Mouse (Mus musculus): ENCODE measurements around the gene Gpr137c. TPM values are rescaled to one million over a fixed set of nuclear protein-coding genes. Genes with fewer than 3 reads are reported as not detected.

Gpr137c gene
- polyA plus RNA-seq, 1 experiment from 2014 or later = 3.1 TPM

DNA sequence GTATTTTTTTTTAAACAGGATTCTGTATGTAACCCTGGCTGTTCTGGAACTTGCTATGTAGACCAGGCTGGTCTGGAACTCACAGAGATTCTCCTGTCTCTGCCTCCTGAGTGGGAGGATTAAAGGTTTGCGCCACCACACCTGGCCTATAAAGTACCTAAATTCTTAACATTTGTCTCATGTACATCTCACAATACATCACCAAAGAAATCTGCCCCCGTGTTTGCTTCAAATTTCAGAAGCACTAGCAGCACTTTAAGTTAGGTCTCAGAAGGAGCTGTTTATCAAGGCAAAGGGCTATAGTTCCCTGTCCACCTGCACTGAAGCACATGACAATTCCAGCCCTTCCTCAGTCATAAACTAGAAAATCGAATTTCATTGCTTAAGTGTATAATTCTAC, 62.5 kb downstream of the Gpr137c start:
- TF ChIP-seq CTCF (IDR thresholded peaks at IDR 0.05) = no peak
- no peak for ATAC-seq
- in situ Hi-C loops (cut with MboI; ENCODE audit: low pct_unique_long_range_greater_than_20kb) = no loop called here
- ChIA-PET POLR2A (no interaction called here), CTCF (no interaction called here)
- no peak for DNase-seq (ENCODE audit: low read depth, low spot score)
- no peaks in the 10 kb centered on the region for H3K27me3 ChIP-seq

DNA sequence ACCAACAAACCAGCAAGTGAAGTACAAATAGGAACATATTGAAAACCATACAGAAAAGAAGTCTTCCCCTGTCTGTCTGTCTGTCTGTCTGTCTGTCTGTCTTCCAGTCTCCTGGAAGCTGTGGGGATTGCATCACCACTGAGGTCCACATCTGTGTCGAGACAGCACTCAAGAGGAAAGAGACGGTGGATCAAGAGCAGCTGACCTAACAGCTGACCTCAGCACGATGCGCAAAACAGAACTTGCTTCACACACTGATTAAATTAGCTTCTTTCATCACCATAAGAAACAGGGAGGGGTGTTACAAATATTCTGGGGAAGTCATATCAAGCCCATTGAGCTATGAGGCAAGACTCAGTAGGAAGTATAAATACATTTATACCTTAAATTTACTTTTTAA, 72.1 kb downstream of the Gpr137c start:
- ATAC-seq (no peak), DNase-seq (ENCODE audit: low read depth, low spot score) (no peak)
- CTCF ChIA-PET = no interaction called here
- no peaks in the 10 kb centered on the region for H3K27me3 ChIP-seq
- in situ Hi-C loops (cut with MboI; ENCODE audit: low pct_unique_long_range_greater_than_20kb) = no loop called here
- no peak for TF ChIP-seq CTCF (IDR thresholded peaks at IDR 0.05)
- POLR2A ChIA-PET = no interaction called here

DNA sequence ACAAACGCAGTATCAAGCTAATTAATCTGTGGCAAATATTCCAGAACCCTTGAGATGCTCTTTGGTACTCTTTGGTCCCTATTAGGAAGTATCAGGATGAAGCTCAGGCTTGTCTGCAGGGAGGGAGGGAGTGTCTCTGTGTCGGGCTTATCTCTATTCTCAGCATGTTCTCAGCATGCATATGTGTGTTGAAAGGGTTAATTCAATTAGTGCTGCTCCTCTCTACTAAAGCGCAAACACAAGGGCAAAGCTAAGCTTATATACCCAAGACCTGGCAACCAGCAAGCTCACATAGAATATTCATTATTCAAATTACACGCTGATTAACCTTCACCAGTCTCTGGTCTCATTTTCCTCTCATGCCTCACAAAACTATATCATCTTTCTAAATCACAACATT, 84.4 kb downstream of the Gpr137c start:
- in situ Hi-C loops (cut with MboI; ENCODE audit: low pct_unique_long_range_greater_than_20kb) = no loop called here
- ChIA-PET CTCF (interaction anchor here (2.4 kb wide), 1 partner anchor 9 kb away, joined by 7 read pairs; no protein-coding TSS in a partner anchor), POLR2A (no interaction called here)
- ATAC-seq = no peak
- H3K27me3 ChIP-seq = no peaks in the 10 kb centered on the region
- no peak for DNase-seq (ENCODE audit: low read depth, low spot score)
- no peak for TF ChIP-seq CTCF (IDR thresholded peaks at IDR 0.05)

GRCm38 (mm10) chr14:45304389-45304788, 84.9 kb downstream of the Gpr137c start:
- ChIA-PET CTCF (interaction anchor here (1.3 to 2.4 kb wide), 2 partner anchors 10 to 12 kb away, joined by 4 to 7 read pairs; no protein-coding TSS in a partner anchor), POLR2A (no interaction called here)
- no peaks in the 10 kb centered on the region for H3K27me3 ChIP-seq
- peak; percentile 22 for TF ChIP-seq CTCF (IDR thresholded peaks at IDR 0.05)
- DNase-seq (ENCODE audit: low read depth, low spot score) (no peak), ATAC-seq (no peak)
- in situ Hi-C loops (cut with MboI; ENCODE audit: low pct_unique_long_range_greater_than_20kb) = no loop called here

GRCm38 (mm10) chr14:45305852-45306251, 86.3 kb downstream of the Gpr137c start:
- in situ Hi-C loops (cut with MboI; ENCODE audit: low pct_unique_long_range_greater_than_20kb) = no loop called here
- DNase-seq (ENCODE audit: low read depth, low spot score) = no peak
- no peak for TF ChIP-seq CTCF (IDR thresholded peaks at IDR 0.05)
- CTCF ChIA-PET = interaction anchor here (1.3 kb wide), 1 partner anchor 10 kb away, joined by 4 read pairs; no protein-coding TSS in a partner anchor
- no peaks in the 10 kb centered on the region for H3K27me3 ChIP-seq
- no peak for ATAC-seq
- POLR2A ChIA-PET = interaction anchor here (0.6 to 0.7 kb wide), 2 partner anchors 25 to 153 kb away, joined by 3 read pairs; no protein-coding TSS in a partner anchor

- H3K27me3 ChIP-seq = no peaks in the 10 kb centered on the region
- DNase-seq (ENCODE audit: low read depth, low spot score) = no peak
- CTCF ChIA-PET = no interaction called here
- ATAC-seq = no peak
- POLR2A ChIA-PET = interaction anchor here (0.6 kb wide), 1 partner anchor 138 kb away, joined by 3 read pairs; no protein-coding TSS in a partner anchor
- in situ Hi-C loops (cut with MboI; ENCODE audit: low pct_unique_long_range_greater_than_20kb) = no loop called here
- TF ChIP-seq CTCF (IDR thresholded peaks at IDR 0.05) = no peak
These were observed 88.3 kb downstream of the Gpr137c start for GRCm38 (mm10) chr14:45307630-45308328.

DNA sequence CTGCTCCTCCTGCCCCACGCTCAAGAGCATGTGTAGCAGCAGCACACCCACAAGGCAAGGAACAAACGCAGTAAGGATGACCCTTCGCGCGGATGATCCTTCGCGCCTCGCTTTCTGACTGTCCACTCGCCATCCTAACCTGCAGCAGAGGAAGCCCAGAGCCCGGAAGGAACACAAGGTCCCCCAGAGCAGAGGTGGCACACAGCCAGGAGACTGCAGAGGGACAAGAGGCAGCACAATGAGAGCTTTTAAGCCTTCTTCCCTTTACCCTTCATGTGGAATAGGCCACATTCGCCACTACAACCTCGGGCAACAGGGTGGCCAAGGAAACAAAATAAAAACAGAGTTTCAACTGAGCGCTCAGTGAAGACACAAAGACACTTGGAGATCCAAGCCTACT, 90.1 kb downstream of the Gpr137c start:
- ChIA-PET POLR2A (no interaction called here), CTCF (interaction anchor here (0.9 kb wide), 1 partner anchor 8 kb away, joined by 3 read pairs; no protein-coding TSS in a partner anchor)
- DNase-seq (ENCODE audit: low read depth, low spot score) (no peak), ATAC-seq (no peak)
- TF ChIP-seq CTCF (IDR thresholded peaks at IDR 0.05) = no peak
- H3K27me3 ChIP-seq = no peaks in the 10 kb centered on the region
- in situ Hi-C loops (cut with MboI; ENCODE audit: low pct_unique_long_range_greater_than_20kb) = no loop called here

DNA sequence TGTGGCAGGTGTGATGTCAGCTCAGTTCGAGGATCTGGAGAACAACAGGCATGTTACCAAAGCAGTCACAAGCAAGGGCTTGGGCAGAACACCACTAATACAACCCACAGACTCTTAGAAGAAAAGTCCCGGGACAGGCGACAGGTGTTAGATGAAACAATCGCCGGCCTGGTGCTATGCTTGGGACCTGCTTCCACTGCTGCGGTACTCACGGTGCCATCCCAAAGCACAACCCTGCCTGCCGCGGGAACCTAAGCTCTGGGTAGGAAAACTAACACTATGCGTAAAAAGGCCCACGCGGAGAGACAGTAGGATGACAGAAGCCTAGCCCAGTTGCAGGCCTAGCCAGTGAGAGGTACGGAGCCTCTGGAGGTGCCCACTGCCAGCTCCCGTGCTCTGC, 90.6 kb downstream of the Gpr137c start:
- ATAC-seq (no peak), DNase-seq (ENCODE audit: low read depth, low spot score) (no peak)
- CTCF ChIA-PET = interaction anchor here (0.9 kb wide), 1 partner anchor 9 kb away, joined by 3 read pairs; no protein-coding TSS in a partner anchor
- POLR2A ChIA-PET = no interaction called here
- no peak for TF ChIP-seq CTCF (IDR thresholded peaks at IDR 0.05)
- in situ Hi-C loops (cut with MboI; ENCODE audit: low pct_unique_long_range_greater_than_20kb) = no loop called here
- H3K27me3 ChIP-seq = no peaks in the 10 kb centered on the region

GRCm38 (mm10) chr14:45316927-45317326, 97.4 kb downstream of the Gpr137c start:
- POLR2A ChIA-PET = no interaction called here
- no peak for TF ChIP-seq CTCF (IDR thresholded peaks at IDR 0.05)

DNA sequence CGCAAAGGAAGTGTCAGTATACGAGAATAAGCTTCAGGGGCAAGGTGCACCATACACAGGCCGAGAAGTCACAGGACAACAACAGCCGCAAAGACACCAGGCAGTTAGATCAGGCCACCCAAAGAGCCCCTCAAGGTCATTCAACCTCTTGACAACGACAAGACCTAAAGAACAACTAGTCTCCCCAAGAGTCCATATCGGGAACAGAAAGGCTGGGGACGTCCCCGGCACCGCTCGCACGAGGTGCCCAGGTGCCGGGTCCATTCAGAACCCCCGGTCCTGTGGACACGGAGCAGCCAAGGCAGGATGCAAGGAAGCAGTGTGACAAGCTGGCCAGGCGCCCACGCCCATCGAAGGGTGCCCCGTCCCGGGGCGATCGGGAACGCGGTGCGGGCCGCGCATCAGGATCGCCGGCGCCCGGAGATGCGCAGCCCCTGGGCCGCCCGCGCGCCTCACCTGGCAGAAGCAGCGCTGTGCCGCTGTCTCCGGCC, 98.4 kb downstream of the Gpr137c start:
- DNase-seq (ENCODE audit: low read depth, low spot score) = no peak
- POLR2A ChIA-PET = interaction anchor here (0.6 to 1.8 kb wide), 2 partner anchors 12 to 150 kb away, joined by 3 to 5 read pairs; partner anchors contain the start of gene Psmc6
- H3K27me3 ChIP-seq = no peaks in the 10 kb centered on the region
- in situ Hi-C loops (cut with MboI; ENCODE audit: low pct_unique_long_range_greater_than_20kb) = no loop called here
- CTCF ChIA-PET = interaction anchor here (1.0 to 2.0 kb wide), 3 partner anchors 11 to 27 kb away, joined by 3 to 8 read pairs (median 3); partner anchors contain the start of gene Psmc6
- ATAC-seq = peak; percentile 64
- TF ChIP-seq CTCF (IDR thresholded peaks at IDR 0.05) = no peak

More at GRCm38 (mm10) chr14:45316927-45317326, 97.4 kb downstream of the Gpr137c start:
- in situ Hi-C loops (cut with MboI; ENCODE audit: low pct_unique_long_range_greater_than_20kb) = no loop called here
- ATAC-seq = no peak
- H3K27me3 ChIP-seq = no peaks in the 10 kb centered on the region
- DNase-seq (ENCODE audit: low read depth, low spot score) = no peak
- CTCF ChIA-PET = interaction anchor here (1.4 to 2.0 kb wide), 2 partner anchors 12 kb away, joined by 4 to 8 read pairs; partner anchors contain the start of gene Psmc6
